Mouse (Mus musculus): ENCODE results near the gene Ptprd.

Gene Ptprd

GRCm38 (mm10) chr4:77586222-77586621, 625.5 kb downstream of the Ptprd start:
- no peak for DNase-seq (ENCODE audit: low spot score in 2 of 2)

- DNase-seq (ENCODE audit: low spot score in 2 of 2) = peak in 1 of 2 experiments; percentile 67
Observed at GRCm38 (mm10) chr4:77558404-77559202, 653.2 kb downstream of the Ptprd start.

GRCm38 (mm10) chr4:77555841-77556240, 655.9 kb downstream of the Ptprd start:
- no peak for DNase-seq (ENCODE audit: low spot score in 2 of 2)

- no peak for DNase-seq (ENCODE audit: low spot score in 2 of 2)
Observed at GRCm38 (mm10) chr4:77537843-77538242, 673.9 kb downstream of the Ptprd start.

- no peak for DNase-seq (ENCODE audit: low spot score in 2 of 2)
Observed at GRCm38 (mm10) chr4:77537336-77537735, 674.4 kb downstream of the Ptprd start.

GRCm38 (mm10) chr4:77535601-77536000, 676.2 kb downstream of the Ptprd start:
- no peak for DNase-seq (ENCODE audit: low spot score in 2 of 2)

GRCm38 (mm10) chr4:77534553-77534952, 677.2 kb downstream of the Ptprd start:
- DNase-seq (ENCODE audit: low spot score in 2 of 2) = peak in 1 of 2 experiments; percentile 17

DNA sequence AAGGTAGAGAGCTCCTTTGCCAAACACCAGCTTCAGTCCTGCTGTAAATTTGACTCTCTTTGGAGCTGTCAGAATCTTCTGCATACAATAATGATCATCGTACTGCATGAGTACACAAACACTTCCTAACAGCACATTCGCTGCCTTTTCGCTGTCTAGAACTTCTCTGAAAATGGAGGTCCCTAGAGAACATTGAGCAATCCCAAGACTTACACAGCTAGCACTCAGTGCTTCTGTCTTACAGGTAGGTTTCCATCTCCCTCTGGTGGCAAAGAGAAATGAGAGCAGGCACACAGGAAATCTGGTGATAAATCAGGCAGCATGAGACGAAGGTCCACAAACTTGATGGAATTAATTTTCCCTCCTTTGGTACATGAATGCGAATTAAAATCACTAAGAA, 692.6 kb downstream of the Ptprd start:
- peak; percentile 10 to 21 for DNase-seq (ENCODE audit: low spot score in 2 of 2)

GRCm38 (mm10) chr4:77513914-77514628, 697.7 kb downstream of the Ptprd start:
- DNase-seq (ENCODE audit: low spot score in 2 of 2) = no peak

- no peak for DNase-seq (ENCODE audit: low spot score in 2 of 2)
Observed at GRCm38 (mm10) chr4:77513041-77513440, 698.7 kb downstream of the Ptprd start.

DNA sequence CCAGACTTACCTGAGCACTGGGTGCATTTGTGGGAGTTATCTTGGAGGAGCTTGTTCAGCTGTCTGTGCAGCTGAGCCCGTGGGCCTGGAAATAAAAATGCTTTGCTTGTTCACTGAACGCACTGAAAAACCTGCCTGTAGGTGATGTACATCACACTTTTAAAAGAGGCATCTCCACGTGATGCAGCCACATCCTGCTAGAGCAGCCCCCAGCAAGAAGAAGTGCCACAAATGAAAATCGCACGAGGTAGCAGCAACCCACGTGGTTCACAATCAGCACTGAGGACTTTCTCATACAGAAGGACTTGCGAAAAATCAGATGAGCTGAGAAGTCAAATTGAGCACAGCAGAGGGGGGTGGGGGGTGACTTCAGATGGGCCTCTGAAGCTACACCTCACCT, 757.7 kb downstream of the Ptprd start:
- DNase-seq (ENCODE audit: low spot score in 2 of 2) = peak; percentile 30 to 32

- no peak for DNase-seq (ENCODE audit: low spot score in 2 of 2)
Observed at GRCm38 (mm10) chr4:77399146-77399545, 812.6 kb downstream of the Ptprd start.

DNA sequence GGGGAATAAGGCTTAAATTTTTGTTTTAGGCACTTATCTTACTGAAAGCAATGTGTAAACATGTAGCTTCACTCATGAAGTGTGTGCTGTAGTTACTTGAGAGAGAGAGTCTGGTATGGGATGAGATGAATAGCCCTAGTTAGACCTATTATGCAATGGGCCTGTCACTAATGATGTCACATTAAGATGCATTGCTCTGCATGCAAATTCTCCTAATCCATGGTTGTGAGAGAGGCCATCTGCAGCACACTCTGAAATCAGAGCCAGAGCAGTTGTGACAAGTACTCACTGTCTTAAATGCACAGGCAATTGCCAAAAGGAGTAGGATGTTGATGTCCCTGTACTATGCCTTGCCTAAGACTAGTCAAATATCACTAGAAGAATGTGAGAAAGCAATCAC, 850.0 kb downstream of the Ptprd start:
- DNase-seq (ENCODE audit: low spot score in 2 of 2) = no peak

DNA sequence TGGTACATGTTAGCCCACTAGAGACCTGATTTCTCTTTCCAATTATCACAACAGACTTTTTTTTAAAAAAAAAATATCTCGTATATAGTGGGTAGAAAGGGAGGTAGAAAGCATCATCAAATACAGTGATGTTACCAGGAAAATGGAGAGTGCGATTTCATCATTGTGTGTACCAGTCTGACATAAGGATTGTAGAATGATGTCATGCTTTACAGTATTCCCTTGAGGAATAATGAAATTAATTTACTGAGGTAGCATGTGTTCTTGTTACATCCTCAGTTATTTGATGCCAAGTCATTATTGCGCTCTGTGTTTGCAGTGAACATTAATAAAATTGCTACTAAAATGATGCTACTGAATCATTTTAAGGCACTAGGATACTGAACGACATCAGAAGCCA, 884.6 kb downstream of the Ptprd start:
- DNase-seq (ENCODE audit: low spot score in 2 of 2) = no peak

GRCm38 (mm10) chr4:77317060-77317680, 894.6 kb downstream of the Ptprd start:
- DNase-seq (ENCODE audit: low spot score in 2 of 2) = no peak

DNA sequence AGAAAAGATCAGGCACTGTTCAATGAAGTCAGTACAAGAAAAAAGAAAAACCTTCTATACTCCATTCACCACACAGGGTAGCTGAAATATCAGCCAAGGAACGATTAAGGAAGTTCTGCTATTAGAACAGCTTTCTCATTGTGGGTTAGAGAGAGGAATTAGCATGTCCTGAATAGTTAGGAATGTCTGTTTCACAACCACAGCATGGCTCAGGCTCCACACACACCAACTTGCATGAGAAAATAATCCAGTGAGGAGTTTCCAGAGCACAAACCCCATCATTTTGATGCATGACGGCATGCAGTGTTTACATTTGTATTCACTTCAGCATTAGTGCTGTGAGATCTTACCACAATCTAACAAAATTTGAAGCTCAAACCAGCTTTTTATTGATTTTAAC, 895.1 kb downstream of the Ptprd start:
- no peak for DNase-seq (ENCODE audit: low spot score in 2 of 2)

GRCm38 (mm10) chr4:77310127-77310788, 901.5 kb downstream of the Ptprd start:
- DNase-seq (ENCODE audit: low spot score in 2 of 2) = no peak

DNA sequence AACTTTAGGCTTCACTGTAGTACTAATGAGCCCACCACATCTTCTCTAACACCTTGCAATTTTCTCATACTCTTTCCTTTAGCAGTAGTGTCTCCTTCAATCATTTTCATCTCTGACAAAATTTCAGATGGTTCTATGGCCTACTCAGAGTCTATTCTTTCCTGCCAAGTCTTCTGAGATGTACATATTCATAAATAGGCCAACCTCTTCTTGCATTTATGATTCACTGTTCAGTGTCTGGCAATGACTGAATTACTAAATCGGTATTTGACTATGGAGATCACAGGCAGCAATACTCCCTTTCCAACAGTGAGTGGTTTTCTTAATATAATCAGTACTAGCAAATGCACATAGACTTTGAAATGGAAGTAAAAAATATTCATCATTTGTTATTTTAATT, 928.3 kb downstream of the Ptprd start:
- no peak for DNase-seq (ENCODE audit: low spot score in 2 of 2)

DNA sequence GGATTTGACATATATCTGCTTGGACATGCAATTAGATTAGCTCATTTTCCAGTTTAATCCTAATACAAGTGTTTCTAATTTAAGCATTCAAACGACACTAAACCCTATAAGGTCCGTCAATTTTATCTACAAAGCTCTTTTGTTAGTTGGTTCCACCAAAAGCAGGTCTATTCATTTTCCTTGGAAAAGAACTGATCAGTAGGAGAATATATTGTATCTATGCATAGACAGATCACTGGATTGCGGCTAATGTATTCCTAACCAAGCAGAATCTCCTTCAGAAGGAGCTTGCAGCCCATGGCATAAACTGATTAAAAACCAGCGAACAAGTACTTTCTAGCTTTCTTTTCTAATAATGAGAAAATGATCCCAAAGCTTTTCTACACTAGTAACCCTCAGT, 933.8 kb downstream of the Ptprd start:
- no peak for DNase-seq (ENCODE audit: low spot score in 2 of 2)

DNA sequence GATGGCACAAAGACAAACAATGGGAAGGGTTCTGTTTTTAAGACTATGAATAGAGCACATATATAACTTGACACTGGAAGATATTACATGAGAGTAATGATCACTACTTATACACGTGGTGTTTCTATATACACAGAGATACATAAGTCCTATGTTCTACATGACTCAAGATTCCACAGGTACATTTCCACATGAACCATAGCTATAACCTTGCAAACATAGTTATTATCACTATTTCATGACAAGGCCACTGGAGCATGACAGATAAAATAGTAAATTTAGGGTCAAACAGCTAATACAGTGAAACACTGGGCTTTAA, 951.8 kb downstream of the Ptprd start:
- DNase-seq (ENCODE audit: low spot score in 2 of 2) = no peak

DNA sequence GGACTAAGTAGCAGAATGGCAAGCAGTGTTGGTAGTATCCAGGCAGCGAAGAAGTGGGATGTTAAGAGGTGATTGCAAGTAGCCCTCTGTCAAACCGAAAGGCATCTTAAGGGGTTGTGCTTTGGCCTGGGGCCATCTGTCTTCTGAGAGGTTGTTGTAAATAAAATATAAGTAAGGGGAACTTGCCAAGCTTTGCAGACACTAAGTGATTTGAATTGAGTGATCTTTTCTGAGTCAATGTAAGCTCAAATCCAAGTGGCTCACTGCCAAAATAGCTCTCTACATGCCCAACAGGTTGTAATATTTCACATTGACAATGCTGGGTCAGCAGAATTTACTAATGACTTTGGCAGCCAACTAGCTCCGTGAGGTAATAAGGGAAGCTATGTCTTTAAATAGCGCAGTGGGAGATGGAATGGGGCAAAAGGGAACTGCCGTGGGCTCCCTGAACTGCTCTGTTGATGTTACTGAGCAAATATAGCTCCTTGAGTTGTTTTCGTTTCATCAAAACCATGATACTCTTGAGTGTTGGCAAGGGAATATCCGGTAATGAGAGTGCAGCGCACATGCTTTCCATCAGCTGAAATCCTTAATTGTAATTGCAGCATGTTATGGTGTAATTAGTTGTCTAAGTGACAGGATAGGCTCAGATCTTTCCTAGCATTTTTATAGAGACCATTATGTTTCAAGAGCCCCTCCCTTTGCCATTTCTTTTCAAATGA, 952.4 kb downstream of the Ptprd start:
- peak in 1 of 2 experiments; percentile 4 for DNase-seq (ENCODE audit: low spot score in 2 of 2)

GRCm38 (mm10) chr4:77251188-77251587, 960.6 kb downstream of the Ptprd start:
- DNase-seq (ENCODE audit: low spot score in 2 of 2) = no peak

Measured in left cerebral cortex, adult 9 months (tissue).